ENCODE assay signal across 9 mouse cellular contexts in genomic region chr11:44211871-44212441, GRCm38 (mm10).
A peak's percentile ranks its signal among the peaks of the same experiment; 100 is the strongest.
DNase-seq lines count a peak whose midpoint lies in the region; ATAC-seq and TF ChIP-seq lines count a peak whose summit lies in the region.
"Had no signal": no experiment of that assay in that cellular context is flagged by ENCODE, and none has a peak within 500 bp of the region (broad histone marks: within the 10 kb centered on the region; RNA-seq: fewer than 3 reads in every experiment).

No protein-coding gene starts in this region.

- H3K36me3 ChIP-seq in MEL (ENCODE audit: control insufficient read depth in 1 of 2, insufficient read depth in 2 of 2, low read length in 2 of 2) = no peaks in the 10 kb centered on the region
- H3K36me3 ChIP-seq in stomach, embryonic 15.5 days = no peaks in the 10 kb centered on the region
- H3K36me3 ChIP-seq: heart, embryonic 15.5 days had no signal

- DNase-seq in cerebellum, adult 18-20 months = peak; percentile 5 to 10
- DNase-seq in cerebellum, adult 11 months = no peak
- peak; percentile 18 for DNase-seq in MEL (ENCODE audit: low read depth, low spot score)
- peak; percentile 10 to 12 for DNase-seq in cerebellum, postnatal 36 days
- DNase-seq in heart, adult 9 months (ENCODE audit: low spot score in 2 of 2) = peak; percentile 15 to 27
- DNase-seq in kidney, postnatal 25 days = peak; percentile 60 to 73
- peak; percentile 74 for DNase-seq in lung, postnatal 36 days

- WGBS in stomach, embryonic 15.5 days = 35% methylated on average over 9 of the region's 9 CpGs

- peak in 2 of 3 experiments; percentile 32 to 38; a peak in 4 of 6 replicates for TF ChIP-seq CTCF in MEL (IDR thresholded peaks at IDR 0.05 in 2 of 3, conservative IDR thresholded peaks at IDR 0.05 in 1 of 3; ENCODE audit: control insufficient read depth in 1 of 3, insufficient read depth in 1 of 3, low read depth in 2 of 3, low read length in 3 of 3, poor library complexity in 1 of 3, severe bottlenecking in 1 of 3)

- TF ChIP-seq EP300 in MEL (IDR thresholded peaks at IDR 0.05; ENCODE audit: low read depth in 1 of 2, low read length in 2 of 2) = no peak

- H3K9me3 ChIP-seq in MEL (replicated peaks; ENCODE audit: insufficient read depth, low read length) = no peaks in the 10 kb centered on the region; the same call in 1 of the 2 replicates
- H3K9me3 ChIP-seq in stomach, embryonic 15.5 days = no peaks in the 10 kb centered on the region
- H3K9me3 ChIP-seq: heart, embryonic 15.5 days had no signal

- no peaks in the 10 kb centered on the region for H3K79me2 ChIP-seq in MEL (ENCODE audit: control insufficient read depth, insufficient read depth, low read length, poor library complexity)

- H3K4me3 ChIP-seq in MEL (ENCODE audit: control insufficient read depth in 1 of 2, insufficient read depth in 1 of 2, low read depth in 2 of 2, low read length in 2 of 2) = no peak overlapping the region
- H3K4me3 ChIP-seq in stomach, embryonic 15.5 days (replicated peaks) = no peak overlapping the region
- H3K4me3 ChIP-seq: heart, embryonic 15.5 days had no signal

- no peak for ATAC-seq in stomach, embryonic 15.5 days (ENCODE audit: insufficient read depth, low FRiP score, low read depth)

- no peaks in the 10 kb centered on the region for H3K27me3 ChIP-seq in MEL (ENCODE audit: control insufficient read depth in 1 of 2, insufficient read depth in 2 of 2, low read length in 2 of 2)
- no peaks in the 10 kb centered on the region for H3K27me3 ChIP-seq in stomach, embryonic 15.5 days (replicated peaks)
- H3K27me3 ChIP-seq: heart, embryonic 15.5 days had no signal

- H3K9ac ChIP-seq in MEL (ENCODE audit: control insufficient read depth, low read depth, low read length, poor library complexity, severe bottlenecking) = no peak overlapping the region
- H3K9ac ChIP-seq in stomach, embryonic 15.5 days = no peak overlapping the region
- H3K9ac ChIP-seq: heart, embryonic 15.5 days had no signal

- no peak; the same call in 1 of the 2 replicates for TF ChIP-seq RAD21 in MEL (IDR thresholded peaks at IDR 0.05; ENCODE audit: low read depth, low read length)

- no peak for TF ChIP-seq POLR2A in MEL (IDR thresholded peaks at IDR 0.05; ENCODE audit: control insufficient read depth in 1 of 2, insufficient read depth in 1 of 2, low read depth in 1 of 2, low read length in 2 of 2, poor library complexity in 1 of 2)

- no peaks in the 10 kb centered on the region for H3K4me1 ChIP-seq in MEL (ENCODE audit: control insufficient read depth in 1 of 2, insufficient read depth in 2 of 2, low read length in 2 of 2)
- no peaks in the 10 kb centered on the region for H3K4me1 ChIP-seq in stomach, embryonic 15.5 days

- H3K4me2 ChIP-seq in stomach, embryonic 15.5 days = no peak overlapping the region
- H3K4me2 ChIP-seq: heart, embryonic 15.5 days had no signal

- no peak overlapping the region for H3K27ac ChIP-seq in MEL (ENCODE audit: control insufficient read depth, low read depth, low read length)
- H3K27ac ChIP-seq in stomach, embryonic 15.5 days = peak overlapping the region; percentile 40; the same call in 1 of the 2 replicates
- H3K27ac ChIP-seq: heart, embryonic 15.5 days had no signal

TF ChIP-seq in MEL, 35 proteins besides CTCF, POLR2A, EP300 and RAD21:
- no peak for TF ChIP-seq USF1 (IDR thresholded peaks at IDR 0.05; ENCODE audit: low read depth, low read length)
- TF ChIP-seq E2F4 (IDR thresholded peaks at IDR 0.05; ENCODE audit: borderline replicate concordance, low read depth, low read length) = no peak
- peak; percentile 13; the same call in 1 of the 2 replicates for TF ChIP-seq SMC3 (IDR thresholded peaks at IDR 0.05; ENCODE audit: low read depth, low read length)
- TF ChIP-seq ETS1 (IDR thresholded peaks at IDR 0.05; ENCODE audit: low read depth, low read length) = no peak
